Mouse (Mus musculus) liver, embryonic 15.5 days (tissue): Measurements from ENCODE around the gene Lnp1. TPM values are rescaled to one million over a fixed set of nuclear protein-coding genes. Genes with fewer than 3 reads are reported as not detected.
"Not testable (repeated sequence)": the region's sequence is repeated elsewhere in the genome, so short reads cannot be mapped to it uniquely, and the experiment has no call there.

Experiments used
- ATAC-seq: fragments of 200-750 bp; cut with Nextera tagmentation; 2 replicates; pipeline ENCODE4 v1.8.0; 2017; ENCODE audit warnings: moderate number of reproducible peaks, mild to moderate bottlenecking, moderate library complexity; ENCODE audit not compliant: insufficient read depth
- H3K27ac ChIP-seq: fragments of 300-500 bp; sonication (generic); replicated peaks from 2 replicates; pipeline ENCODE4 v1.5.1; 2015; ENCODE audit warnings: mild to moderate bottlenecking, inconsistent platforms
- H3K27me3 ChIP-seq: fragments of 300-500 bp; sonication (generic); 2 replicates; pipeline ENCODE4 v1.6.1; 2015; ENCODE audit warnings: mild to moderate bottlenecking, inconsistent platforms
- H3K36me3 ChIP-seq: fragments of 300-500 bp; sonication (generic); replicated peaks from 2 replicates; pipeline ENCODE4 v1.6.1; 2015; ENCODE audit warnings: moderate library complexity, mild to moderate bottlenecking, inconsistent platforms
- H3K4me1 ChIP-seq: fragments of 300-500 bp; sonication (generic); replicated peaks from 2 replicates; pipeline ENCODE4 v1.6.1; 2015; ENCODE audit warnings: inconsistent platforms
- H3K4me2 ChIP-seq: fragments of 300-500 bp; sonication (generic); 2 replicates; pipeline ENCODE4 v1.6.1; 2015; ENCODE audit warnings: moderate library complexity, mild to moderate bottlenecking, inconsistent platforms
- H3K4me3 ChIP-seq: fragments of 300-500 bp; sonication (generic); replicated peaks from 2 replicates; pipeline ENCODE4 v1.5.1; 2015; ENCODE audit warnings: mild to moderate bottlenecking, inconsistent platforms
- H3K9ac ChIP-seq: fragments of 300-500 bp; sonication (generic); 2 replicates; pipeline ENCODE4 v1.6.1; 2015; ENCODE audit warnings: moderate library complexity, mild to moderate bottlenecking, inconsistent platforms
- H3K9me3 ChIP-seq: fragments of 300-500 bp; sonication (generic); replicated peaks from 2 replicates; pipeline ENCODE4 v1.6.1; 2016; ENCODE audit warnings: inconsistent platforms
- WGBS: fragments of 180-500 bp; shearing (Covaris S2); methylation state at CpG from one replicate; pipeline ENCODE4 v1.1.7; 2015; ENCODE audit warnings: mixed read lengths; ENCODE audit not compliant: insufficient replicate concordance; 5-methylcytosine and 5-hydroxymethylcytosine counted together
- polyA plus RNA-seq: library from polyadenylated mRNA; unstranded; fragments of >200 nt; fragmentation: Nextera tagmentation; extraction: Ambion mirVana; gene quantifications from 2 replicates; pipeline ENCODE4 v1.2.1, GENCODE M21; 2015

Lnp1 gene
- polyA plus RNA-seq: not detected in 2 replicates

GRCm38 (mm10) chr16:56928023-56928422 lies at the start of gene Lnp1:
Gene Lnp1, minus strand, starts transcription at chr16:56928061.
- no peak for ATAC-seq
- H3K9me3 ChIP-seq: no peaks in the 10 kb centered on the region
- no peak within 1 kb of the TSS for H3K27ac ChIP-seq
- H3K4me2 ChIP-seq: no peak within 1 kb of the TSS
- WGBS: 60% methylated on average over 3 of the region's 3 CpGs
- H3K36me3 ChIP-seq: no peaks in the 10 kb centered on the region
- H3K4me3 ChIP-seq: no peak within 1 kb of the TSS
- no peak within 1 kb of the TSS for H3K9ac ChIP-seq
- H3K4me1 ChIP-seq: no peaks in the 10 kb centered on the region
- no peaks in the 10 kb centered on the region for H3K27me3 ChIP-seq

- Histone ChIP-seq H3K4me2 (no peak overlapping the region), H3K9ac (no peak overlapping the region), H3K27me3 (no peaks in the 10 kb centered on the region), H3K36me3 (no peaks in the 10 kb centered on the region), H3K9me3 (no peaks in the 10 kb centered on the region), H3K4me1 (no peaks in the 10 kb centered on the region), H3K27ac (no peak overlapping the region), H3K4me3 (no peak overlapping the region)
- no peak for ATAC-seq
- 44% methylated on average over 3 of the region's 3 CpGs for WGBS
Observed at GRCm38 (mm10) chr16:56974646-56975045, 46.8 kb upstream of the Lnp1 start.

DNA sequence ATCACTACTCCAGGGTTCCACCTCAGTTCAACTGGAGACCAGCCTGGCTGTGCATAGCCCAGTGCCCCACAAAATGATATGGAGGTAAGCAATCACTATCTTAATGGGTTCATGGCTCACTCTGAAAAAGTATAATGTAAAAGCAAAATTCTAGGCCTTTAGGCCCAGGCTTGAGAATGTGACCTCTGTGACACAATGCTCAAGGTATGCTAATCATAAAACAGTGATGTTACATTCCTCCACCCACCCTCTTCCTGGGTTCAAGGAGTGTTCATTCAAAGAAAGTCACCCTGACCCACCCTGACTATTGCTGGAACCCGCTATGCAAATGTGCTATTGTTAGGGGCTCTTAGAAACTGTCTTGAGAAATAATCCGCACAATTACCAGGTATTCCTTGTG lies 30.4 kb upstream of the Lnp1 start:
- not testable (repeated sequence) for H3K36me3 ChIP-seq, H3K9ac ChIP-seq, ATAC-seq, H3K9me3 ChIP-seq, H3K4me2 ChIP-seq, H3K27ac ChIP-seq, H3K4me1 ChIP-seq, H3K4me3 ChIP-seq, H3K27me3 ChIP-seq
- WGBS: 80% methylated on average over 2 of the region's 2 CpGs

DNA sequence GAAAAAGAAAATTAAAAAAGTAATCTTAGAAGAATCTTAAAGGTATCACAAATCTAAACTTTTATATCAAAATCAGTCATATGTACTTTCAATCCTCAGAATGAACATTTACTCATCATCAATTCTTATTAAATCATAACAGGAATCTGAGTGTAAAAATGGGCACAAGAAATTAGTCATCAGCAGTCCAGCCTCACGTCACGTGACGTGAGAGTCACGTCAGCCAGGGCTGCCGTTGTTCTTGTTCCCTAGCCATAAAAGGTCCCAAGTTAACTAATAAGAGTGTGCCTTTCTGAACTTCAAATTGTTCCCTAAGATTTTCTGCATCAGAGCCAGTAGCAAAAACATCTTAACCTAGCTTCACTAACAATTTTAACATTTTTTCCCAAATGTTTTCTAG lies 21.2 kb upstream of the Lnp1 start:
- H3K4me2 ChIP-seq: no peak overlapping the region
- WGBS: 69% methylated on average over 5 of the region's 5 CpGs
- no peak for ATAC-seq

GRCm38 (mm10) chr16:56942341-56942740 lies 14.5 kb upstream of the Lnp1 start:
- Histone ChIP-seq H3K4me1 (no peaks in the 10 kb centered on the region), H3K27ac (no peak overlapping the region), H3K36me3 (no peaks in the 10 kb centered on the region), H3K27me3 (no peaks in the 10 kb centered on the region), H3K9me3 (no peaks in the 10 kb centered on the region), H3K4me2 (no peak overlapping the region), H3K9ac (no peak overlapping the region), H3K4me3 (no peak overlapping the region)
- 71% methylated on average over 2 of the region's 2 CpGs for WGBS
- ATAC-seq: no peak

More for the DNA sequence above, 21.2 kb upstream of the Lnp1 start:
- no peaks in the 10 kb centered on the region for H3K27me3 ChIP-seq
- H3K36me3 ChIP-seq: no peaks in the 10 kb centered on the region
- H3K9ac ChIP-seq: no peak overlapping the region
- no peaks in the 10 kb centered on the region for H3K9me3 ChIP-seq
- no peaks in the 10 kb centered on the region for H3K4me1 ChIP-seq
- H3K27ac ChIP-seq: no peak overlapping the region
- H3K4me3 ChIP-seq: no peak overlapping the region

GRCm38 (mm10) chr16:56920102-56920657 lies 7.7 kb downstream of the Lnp1 start:
- Histone ChIP-seq H3K9me3 (no peaks in the 10 kb centered on the region), H3K27me3 (no peaks in the 10 kb centered on the region), H3K4me3 (no peak overlapping the region), H3K27ac (no peak overlapping the region), H3K4me2 (no peak overlapping the region), H3K9ac (no peak overlapping the region), H3K36me3 (no peaks in the 10 kb centered on the region), H3K4me1 (no peaks in the 10 kb centered on the region)
- no peak for ATAC-seq
- 21% methylated on average over 8 of the region's 8 CpGs for WGBS

DNA sequence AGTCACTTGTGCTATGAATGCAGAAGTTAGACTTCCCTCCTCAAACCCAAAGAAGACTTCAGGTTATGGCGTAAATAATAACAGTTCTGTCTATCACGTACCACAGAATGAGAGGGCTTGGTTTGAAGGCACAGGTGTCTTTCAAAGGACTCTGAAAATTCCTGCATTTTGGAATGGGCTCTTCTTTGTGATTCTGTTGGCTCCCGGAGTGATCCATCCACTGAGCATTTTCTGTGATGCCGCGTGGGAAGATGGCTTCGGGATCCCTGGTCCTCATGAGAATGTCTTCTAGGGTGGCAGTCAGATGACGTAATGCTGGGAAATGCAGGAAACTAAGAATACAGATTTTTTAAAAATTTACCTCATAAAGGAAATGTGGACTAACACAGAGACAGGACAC lies 10.6 kb downstream of the Lnp1 start:
- Histone ChIP-seq H3K27me3 (no peaks in the 10 kb centered on the region), H3K27ac (no peak overlapping the region), H3K4me2 (no peak overlapping the region), H3K4me3 (no peak overlapping the region), H3K9me3 (no peaks in the 10 kb centered on the region), H3K9ac (no peak overlapping the region), H3K36me3 (no peaks in the 10 kb centered on the region), H3K4me1 (no peaks in the 10 kb centered on the region)
- WGBS: 74% methylated on average over 7 of the region's 7 CpGs
- no peak for ATAC-seq

DNA sequence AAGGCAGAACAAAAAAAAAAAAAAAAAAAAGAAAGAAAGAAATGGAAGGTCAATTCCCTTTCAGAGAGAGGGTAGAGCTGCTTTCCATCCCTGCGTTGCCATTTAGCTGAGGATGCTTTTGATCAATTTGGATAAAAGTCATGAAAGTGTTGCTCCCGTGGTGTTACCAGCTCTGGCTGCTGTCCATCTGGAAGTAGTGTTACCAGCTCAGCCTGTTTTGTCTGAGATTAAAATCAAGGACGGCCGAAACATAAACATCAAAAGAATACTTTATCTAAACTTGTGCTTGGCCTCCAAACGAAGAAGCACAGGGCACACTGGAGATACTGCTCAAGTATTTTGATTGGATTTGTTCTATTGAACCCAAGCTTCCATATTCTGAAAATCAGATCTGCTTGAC lies 18.9 kb downstream of the Lnp1 start:
- Histone ChIP-seq H3K4me1 (no peaks in the 10 kb centered on the region), H3K36me3 (no peaks in the 10 kb centered on the region), H3K9me3 (no peaks in the 10 kb centered on the region), H3K27ac (no peak overlapping the region), H3K9ac (no peak overlapping the region), H3K27me3 (no peaks in the 10 kb centered on the region), H3K4me3 (no peak overlapping the region), H3K4me2 (no peak overlapping the region)
- 51% methylated on average over 5 of the region's 5 CpGs for WGBS
- no peak for ATAC-seq

DNA sequence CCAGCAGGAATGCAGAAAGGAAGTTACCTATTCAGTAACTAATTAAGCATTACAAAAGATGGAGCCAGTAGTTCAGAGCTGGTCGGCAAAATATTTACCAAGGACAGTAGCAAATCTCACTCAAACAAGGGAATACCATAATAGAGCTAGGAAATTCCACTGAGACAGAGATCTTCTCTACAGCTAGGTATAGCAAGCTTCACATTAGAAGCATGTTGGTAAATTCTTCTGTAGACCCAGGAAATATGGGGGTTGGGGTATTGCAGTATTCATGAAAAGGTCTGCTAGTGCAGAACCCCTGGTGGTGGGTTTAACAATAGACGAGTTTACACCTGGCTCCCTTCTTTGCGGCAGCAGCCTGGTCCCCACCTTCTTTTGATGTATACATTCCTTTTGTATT lies 25.7 kb downstream of the Lnp1 start:
- not testable (repeated sequence) for H3K27ac ChIP-seq, H3K9ac ChIP-seq, H3K4me1 ChIP-seq, H3K4me2 ChIP-seq, ATAC-seq, H3K27me3 ChIP-seq, H3K4me3 ChIP-seq, H3K9me3 ChIP-seq, H3K36me3 ChIP-seq
- WGBS: 53% methylated on average over 3 of the region's 3 CpGs

GRCm38 (mm10) chr16:56891583-56891982 lies 36.3 kb downstream of the Lnp1 start:
- H3K27me3 ChIP-seq: no peaks in the 10 kb centered on the region
- H3K9me3 ChIP-seq: no peaks in the 10 kb centered on the region
- H3K4me2 ChIP-seq: no peak overlapping the region
- WGBS: 66% methylated on average over 5 of the region's 5 CpGs
- no peak for ATAC-seq
- no peaks in the 10 kb centered on the region for H3K4me1 ChIP-seq
- no peak overlapping the region for H3K4me3 ChIP-seq
- H3K9ac ChIP-seq: no peak overlapping the region
- no peak overlapping the region for H3K27ac ChIP-seq
- no peaks in the 10 kb centered on the region for H3K36me3 ChIP-seq

GRCm38 (mm10) chr16:56886616-56887116 lies 41.2 kb downstream of the Lnp1 start:
- H3K36me3 ChIP-seq: no peaks in the 10 kb centered on the region
- H3K4me1 ChIP-seq: peaks cover 6% of the 10 kb centered on the region; the same call in 1 of the 2 replicates
- H3K4me3 ChIP-seq: peak overlapping the region; percentile 44
- no peaks in the 10 kb centered on the region for H3K27me3 ChIP-seq
- H3K9ac ChIP-seq: no peak overlapping the region
- peak overlapping the region; percentile 66 for H3K4me2 ChIP-seq
- WGBS: 35% methylated on average over 9 of the region's 9 CpGs
- H3K27ac ChIP-seq: no peak overlapping the region
- H3K9me3 ChIP-seq: no peaks in the 10 kb centered on the region
- no peak for ATAC-seq
